Mouse (Mus musculus) embryonic facial prominence, embryonic 15.5 days (tissue): ENCODE results near the gene Ctsm. TPM values are rescaled to one million over a fixed set of nuclear protein-coding genes. Genes with fewer than 3 reads are reported as not detected.
"Not testable (repeated sequence)": the region's sequence is repeated elsewhere in the genome, so short reads cannot be mapped to it uniquely, and the experiment has no call there.

ENCODE experiments used
- ATAC-seq: fragments of 200-750 bp; cut with Nextera tagmentation; 2 replicates; pipeline ENCODE4 v1.8.0; 2017; ENCODE audit warnings: low read depth, moderate TSS enrichment; ENCODE audit not compliant: insufficient number of reproducible peaks, low FRiP score, low TSS enrichment
- H3K27ac ChIP-seq: fragments of 300-500 bp; sonication (generic); replicated peaks from 2 replicates; pipeline ENCODE4 v1.5.1; 2015; ENCODE audit warnings: mild to moderate bottlenecking, inconsistent platforms
- H3K27me3 ChIP-seq: fragments of 300-500 bp; sonication (generic); 2 replicates; pipeline ENCODE4 v1.6.1; 2015; ENCODE audit warnings: inconsistent platforms
- H3K36me3 ChIP-seq: fragments of 300-500 bp; sonication (generic); 2 replicates; pipeline ENCODE4 v1.6.1; 2015; ENCODE audit warnings: mild to moderate bottlenecking, inconsistent platforms
- H3K4me1 ChIP-seq: fragments of 300-500 bp; sonication (generic); 2 replicates; pipeline ENCODE4 v1.6.1; 2015; ENCODE audit warnings: inconsistent platforms
- H3K4me2 ChIP-seq: fragments of 300-500 bp; sonication (generic); replicated peaks from 2 replicates; pipeline ENCODE4 v1.6.1; 2015; ENCODE audit warnings: mild to moderate bottlenecking, inconsistent platforms
- H3K4me3 ChIP-seq: fragments of 300-500 bp; sonication (generic); replicated peaks from 2 replicates; pipeline ENCODE4 v1.5.1; 2015; ENCODE audit warnings: mild to moderate bottlenecking, inconsistent platforms
- H3K9ac ChIP-seq: fragments of 300-500 bp; sonication (generic); 2 replicates; pipeline ENCODE4 v1.6.1; 2015; ENCODE audit warnings: inconsistent platforms
- H3K9me3 ChIP-seq: fragments of 300-500 bp; sonication (generic); replicated peaks from 2 replicates; pipeline ENCODE4 v1.6.1; 2016; ENCODE audit warnings: inconsistent platforms
- WGBS: fragments of 180-500 bp; shearing (Covaris S2); methylation state at CpG from one replicate; pipeline ENCODE4 v1.1.7; 2015; 5-methylcytosine and 5-hydroxymethylcytosine counted together
- polyA plus RNA-seq: library from polyadenylated mRNA; unstranded; fragments of >200 nt; fragmentation: Nextera tagmentation; extraction: Ambion mirVana; gene quantifications from 2 replicates; pipeline ENCODE4 v1.2.1, GENCODE M21; 2015

Gene Ctsm
- polyA plus RNA-seq, result not detected in 2 replicates

DNA sequence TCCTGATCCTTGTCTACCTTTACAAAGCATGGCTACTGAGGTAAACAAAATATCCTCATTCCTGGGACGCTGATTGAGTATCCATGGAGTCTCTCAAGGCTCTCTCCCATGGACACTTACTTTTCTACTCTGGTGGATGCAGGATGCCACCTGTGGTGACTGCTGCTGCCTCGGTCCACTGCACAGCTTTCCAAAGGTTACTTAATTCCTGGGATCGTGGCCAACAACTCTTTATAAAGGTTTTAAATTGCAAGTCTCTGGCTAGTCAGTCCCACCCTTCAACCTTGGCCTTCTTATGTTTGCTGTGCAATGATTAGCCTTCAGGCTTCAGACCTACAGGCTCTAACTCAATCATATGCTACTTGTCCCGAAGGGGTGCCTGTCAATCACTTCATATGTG is at the start of gene Ctsm:
TSS of gene Ctsm (minus strand) at position 209 of the 400 bp plus-strand sequence.
- no peak within 1 kb of the TSS for H3K4me3 ChIP-seq
- WGBS, result 57% methylated on average over 4 of the region's 4 CpGs
- no peak within 1 kb of the TSS for H3K4me2 ChIP-seq
- no peaks in the 10 kb centered on the region for H3K27me3 ChIP-seq
- H3K27ac ChIP-seq, result no peak within 1 kb of the TSS
- 0 out of 2 replicates have a peak, but pooled peaks cover 9% of the 10 kb centered on the region for H3K9me3 ChIP-seq
- ATAC-seq, result no peak
- H3K36me3 ChIP-seq, result no peaks in the 10 kb centered on the region
- no peak within 1 kb of the TSS for H3K9ac ChIP-seq
- H3K4me1 ChIP-seq, result no peaks in the 10 kb centered on the region

DNA sequence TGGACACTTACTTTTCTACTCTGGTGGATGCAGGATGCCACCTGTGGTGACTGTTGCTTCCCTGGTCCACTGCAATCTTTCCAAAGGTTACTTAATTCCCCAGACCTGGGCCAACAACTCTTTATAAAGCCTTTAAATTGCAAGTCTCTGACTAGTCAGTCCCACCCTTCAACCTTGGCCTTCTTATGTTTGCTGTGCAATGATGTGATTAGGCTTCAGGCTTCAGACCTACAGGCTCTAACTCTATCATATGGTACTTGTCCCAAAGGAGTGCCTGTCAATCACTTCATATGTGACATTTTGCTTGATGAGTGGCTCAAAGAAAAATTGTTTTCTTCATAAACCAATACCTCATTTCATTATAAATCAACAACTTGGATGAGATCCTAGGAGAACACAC is 28.4 kb upstream of the Ctsm start, which contains the start of gene Cts3:
TSS of gene Cts3 (minus strand) at position 101 of the 400 bp plus-strand sequence.
- Histone ChIP-seq H3K27ac (no peak within 1 kb of the TSS), H3K9ac (no peak within 1 kb of the TSS), H3K4me3 (no peak within 1 kb of the TSS), H3K36me3 (no peaks in the 10 kb centered on the region), H3K27me3 (no peaks in the 10 kb centered on the region), H3K9me3 (peaks cover 5% of the 10 kb centered on the region; the same call in 1 of the 2 replicates), H3K4me2 (no peak within 1 kb of the TSS), H3K4me1 (no peaks in the 10 kb centered on the region)
- no peak for ATAC-seq

GRCm38 (mm10) chr13:61568074-61568473 is 26.4 kb upstream of the Ctsm start, which contains the start of gene Gm49352:
Gene Gm49352 (minus strand): TSS chr13:61568174.
- H3K4me1 ChIP-seq, H3K4me2 ChIP-seq, H3K9me3 ChIP-seq, H3K27ac ChIP-seq, H3K36me3 ChIP-seq, H3K27me3 ChIP-seq, H3K9ac ChIP-seq, H3K4me3 ChIP-seq, ATAC-seq: not testable (repeated sequence)
- 35% methylated on average over 1 of the region's 1 CpGs for WGBS

Other genes starting within 250 kb of the Ctsm start
- gene Cts7, start 183.6 kb downstream of the Ctsm start, polyA plus RNA-seq, result not detected in 2 replicates
- not detected in 2 replicates for gene Gm49352, start 26.3 kb upstream of the Ctsm start, polyA plus RNA-seq
- gene Cts3, start 28.3 kb upstream of the Ctsm start, polyA plus RNA-seq, result not detected in 2 replicates